Comparison of ENCODE assay signal across 8 mouse cellular contexts in the genomic region with DNA sequence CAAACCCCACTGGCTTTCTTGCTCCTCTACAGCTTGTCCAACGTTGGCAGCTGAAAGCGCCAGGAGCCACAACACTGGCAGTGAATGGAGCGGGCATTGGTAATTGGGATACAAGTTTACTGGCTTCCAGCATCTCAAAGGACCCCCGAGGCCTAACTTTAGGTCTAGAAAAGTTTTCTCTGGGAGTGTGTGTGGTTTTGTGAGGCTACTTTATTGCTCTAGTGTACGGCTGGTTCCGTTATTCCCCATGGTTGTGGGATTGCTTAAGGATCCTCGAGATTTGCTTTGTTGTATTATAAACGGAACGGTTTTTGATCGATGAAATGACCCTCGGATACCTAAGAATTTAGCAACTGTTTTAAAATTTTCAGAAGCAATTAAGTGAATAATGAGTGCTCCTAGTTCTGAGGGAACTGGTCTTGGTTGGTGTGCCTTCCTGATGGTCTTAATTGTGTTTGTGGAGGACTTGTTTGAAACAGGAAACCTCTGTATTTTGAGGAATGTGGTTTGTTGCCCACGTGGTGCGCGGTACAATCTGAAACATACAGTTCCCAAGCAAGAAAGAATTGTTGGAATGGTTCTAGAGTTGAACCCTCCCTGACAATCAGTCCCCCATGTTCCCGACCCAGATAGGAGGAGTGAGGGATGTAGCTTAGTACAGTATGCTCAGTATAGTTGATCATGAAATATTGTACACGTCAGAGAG. TPM values are rescaled to one million over a fixed set of nuclear protein-coding genes. Genes with fewer than 3 reads are reported as not detected.
DNase-seq lines count a peak whose midpoint lies in the region; ATAC-seq and TF ChIP-seq lines count a peak whose summit lies in the region.

No protein-coding gene starts in this region.

- H3K4me3 ChIP-seq in testis, adult 2 months (ENCODE audit: control insufficient read depth, low read depth, low read length): peak overlapping the region; percentile 92
- H3K4me3 ChIP-seq in embryonic facial prominence, embryonic 12.5 days: peak overlapping the region; percentile 65
- peak overlapping the region; percentile 95 for H3K4me3 ChIP-seq in megakaryocyte, embryonic 14.5 days (replicated peaks)

- WGBS in embryonic facial prominence, embryonic 12.5 days: 23% methylated on average over 16 of the region's 16 CpGs

- DNase-seq in testis, postnatal 14 days (ENCODE audit: low spot score): no peak
- DNase-seq in hindlimb bud, embryonic 11.5 days (ENCODE audit: extremely low spot score, low read depth, low spot score): peak; percentile 28
- DNase-seq in layer of hippocampus, postnatal 36 days: no peak
- DNase-seq in thymus, postnatal 25 days: no peak
- DNase-seq in frontal cortex, postnatal 14 days (ENCODE audit: low spot score in 2 of 2): no peak

- TF ChIP-seq CTCF in testis, adult 2 months (IDR thresholded peaks at IDR 0.05; ENCODE audit: control insufficient read depth, insufficient read depth, insufficient replicate concordance, low read depth, low read length): no peak

- no peak for TF ChIP-seq POLR2A in testis, adult 2 months (IDR thresholded peaks at IDR 0.05; ENCODE audit: control insufficient read depth, low read depth, low read length)

- peak overlapping the region; percentile 65 for H3K4me2 ChIP-seq in embryonic facial prominence, embryonic 12.5 days (replicated peaks)

- H3K9ac ChIP-seq in embryonic facial prominence, embryonic 12.5 days: peak overlapping the region; percentile 96

- H3K36me3 ChIP-seq in testis, adult 2 months (ENCODE audit: control insufficient read depth, insufficient read depth, low read length): no peaks in the 10 kb centered on the region; the same call in 1 of the 2 replicates
- peaks cover 14% of the 10 kb centered on the region for H3K36me3 ChIP-seq in embryonic facial prominence, embryonic 12.5 days
- peaks cover 20% of the 10 kb centered on the region for H3K36me3 ChIP-seq in megakaryocyte, embryonic 14.5 days (replicated peaks; ENCODE audit: low read length)

- no peaks in the 10 kb centered on the region for H3K9me3 ChIP-seq in embryonic facial prominence, embryonic 12.5 days
- peaks cover 7% of the 10 kb centered on the region; the same call in 1 of the 2 replicates for H3K9me3 ChIP-seq in megakaryocyte, embryonic 14.5 days

- peak overlapping the region; percentile 91 for H3K27ac ChIP-seq in testis, adult 2 months (ENCODE audit: control insufficient read depth, insufficient read depth, low read depth, low read length)
- H3K27ac ChIP-seq in embryonic facial prominence, embryonic 12.5 days: peak overlapping the region; percentile 95

- no peaks in the 10 kb centered on the region for H3K27me3 ChIP-seq in testis, adult 2 months (ENCODE audit: control insufficient read depth, insufficient read depth, low read length)
- no peaks in the 10 kb centered on the region for H3K27me3 ChIP-seq in embryonic facial prominence, embryonic 12.5 days
- no peaks in the 10 kb centered on the region for H3K27me3 ChIP-seq in megakaryocyte, embryonic 14.5 days (replicated peaks)

- no peak for ATAC-seq in embryonic facial prominence, embryonic 12.5 days (ENCODE audit: insufficient number of reproducible peaks, insufficient read depth, low FRiP score, low TSS enrichment)

- H3K4me1 ChIP-seq in testis, adult 2 months (ENCODE audit: control insufficient read depth, insufficient read depth, low read length): peaks cover 8% of the 10 kb centered on the region
- peaks cover 15% of the 10 kb centered on the region; the same call in 1 of the 2 replicates for H3K4me1 ChIP-seq in embryonic facial prominence, embryonic 12.5 days
- peaks cover 43% of the 10 kb centered on the region for H3K4me1 ChIP-seq in megakaryocyte, embryonic 14.5 days

RNA-seq across cellular contexts. Expression of a gene that starts 1.0 kb away (rescaled TPM):
- 11.1 and 12.9 TPM in 2 replicates for polyA plus RNA-seq in testis, adult 2 months (2012; rRNA removed)
- polyA plus RNA-seq in embryonic facial prominence, embryonic 12.5 days (2016; fragmentation: Nextera tagmentation; extraction: Ambion mirVana): 82.4 and 86.5 TPM in 2 replicates
- polyA plus RNA-seq in megakaryocyte, embryonic 14.5 days (2012; ENCODE audit: insufficient read depth, low replicate concordance): 2.8 and 3.4 TPM in 2 replicates
- 10 to 100 TPM; 39.2 to 40.3 TPM for total RNA-seq in layer of hippocampus, postnatal 36 days (2021)

RNA-seq across cellular contexts. Expression of a gene that starts 24.3 kb away (rescaled TPM):
- polyA plus RNA-seq in testis, adult 2 months (2012; rRNA removed): 113 and 137 TPM in 2 replicates
- polyA plus RNA-seq in embryonic facial prominence, embryonic 12.5 days (2016; fragmentation: Nextera tagmentation; extraction: Ambion mirVana): 0.08 and 0.10 TPM in 2 replicates
- not detected in 2 replicates for polyA plus RNA-seq in megakaryocyte, embryonic 14.5 days (2012; ENCODE audit: insufficient read depth, low replicate concordance)
- under 1 TPM; 0.22 to 0.56 TPM for total RNA-seq in layer of hippocampus, postnatal 36 days (2021)

RNA-seq across cellular contexts. Expression of a gene that starts 57.6 kb away (rescaled TPM):
- 144 and 152 TPM in 2 replicates for polyA plus RNA-seq in testis, adult 2 months (2012; rRNA removed)
- polyA plus RNA-seq in embryonic facial prominence, embryonic 12.5 days (2016; fragmentation: Nextera tagmentation; extraction: Ambion mirVana): 2.8 and 3.1 TPM in 2 replicates
- polyA plus RNA-seq in megakaryocyte, embryonic 14.5 days (2012; ENCODE audit: insufficient read depth, low replicate concordance): not detected in 2 replicates
- 1 to 10 TPM; 2.6 to 3.4 TPM for total RNA-seq in layer of hippocampus, postnatal 36 days (2021)

Comparison
In these comparisons a context has a peak if more than half of its experiments do, and no peak if none do; other contexts are left out.
1. RNA of a gene that starts 24.3 kb away (polyA plus RNA-seq): 113 to 137 TPM in testis, adult 2 months; 0.08 to 0.10 TPM in embryonic facial prominence, embryonic 12.5 days and not detected in megakaryocyte, embryonic 14.5 days; every median in the first group is over 100 times any median in the second.
2. RNA of a gene that starts 57.6 kb away (polyA plus RNA-seq): 144 to 152 TPM in testis, adult 2 months; 2.8 to 3.1 TPM in embryonic facial prominence, embryonic 12.5 days and not detected in megakaryocyte, embryonic 14.5 days; every median in the first group is over 10 times any median in the second.
3. Peak in every context shown above with its lines, with median percentiles within 50 percentile points of each other: H3K4me3 ChIP-seq.